In genomic region chr16:10693424-10693823, GRCm38 (mm10) we compare ENCODE assay signal across 18 mouse cellular contexts.
A peak's percentile ranks its signal among the peaks of the same experiment; 100 is the strongest.
DNase-seq lines count a peak whose midpoint lies in the region; ATAC-seq and TF ChIP-seq lines count a peak whose summit lies in the region.
"Had no signal": no experiment of that assay in that cellular context is flagged by ENCODE, and none has a peak within 500 bp of the region (broad histone marks: within the 10 kb centered on the region; RNA-seq: fewer than 3 reads in every experiment).

No protein-coding gene starts in this region.

- H3K9ac ChIP-seq in limb, embryonic 14.5 days (ENCODE audit: low read depth, low read length, severe bottlenecking) = no peak overlapping the region
- H3K9ac ChIP-seq: embryonic facial prominence, embryonic 13.5 days; forebrain, embryonic 12.5 days had no signal

- H3K27ac ChIP-seq in limb, embryonic 14.5 days (replicated peaks; ENCODE audit: low read depth, low read length) = no peak overlapping the region
- H3K27ac ChIP-seq in limb, embryonic 10.5 days = no peak overlapping the region
- H3K27ac ChIP-seq: embryonic facial prominence, embryonic 13.5 days; forebrain, embryonic 10.5 days; forebrain, embryonic 12.5 days had no signal

- H3K27me3 ChIP-seq in limb, embryonic 14.5 days (ENCODE audit: control insufficient read depth, insufficient read depth, low read length) = no peaks in the 10 kb centered on the region
- no peaks in the 10 kb centered on the region for H3K27me3 ChIP-seq in limb, embryonic 10.5 days (ENCODE audit: low read depth, poor library complexity, severe bottlenecking)
- H3K27me3 ChIP-seq: embryonic facial prominence, embryonic 13.5 days; forebrain, embryonic 12.5 days had no signal

- H3K4me3 ChIP-seq in limb, embryonic 14.5 days (replicated peaks; ENCODE audit: low read length) = no peak overlapping the region
- H3K4me3 ChIP-seq in limb, embryonic 10.5 days = no peak overlapping the region
- H3K4me3 ChIP-seq: embryonic facial prominence, embryonic 13.5 days; forebrain, embryonic 10.5 days; forebrain, embryonic 12.5 days had no signal

- DNase-seq in limb, embryonic 14.5 days (ENCODE audit: low spot score) = peak; percentile 25
- no peak for DNase-seq in limb, embryonic 10.5 days (ENCODE audit: low spot score)
- peak; percentile 79 for DNase-seq in gonadal fat pad, adult 2 months (ENCODE audit: low read depth)
- no peak for DNase-seq in right cerebral cortex, postnatal 14 days
- no peak for DNase-seq in cerebellum, adult 11-12 months
- DNase-seq: adrenal gland, adult 2 months; adrenal gland, postnatal 10 days; adrenal gland, postnatal 25 days; cerebellum, adult 11 months; cerebellum, adult 2 months; cerebellum, adult 9-10 months; cerebellum, postnatal 10 days; cerebellum, postnatal 25 days had no signal

- 71% methylated on average over 1 of the region's 1 CpGs for WGBS in limb, embryonic 14.5 days
- WGBS in limb, embryonic 10.5 days = 83% methylated on average over 1 of the region's 1 CpGs

- peaks cover 11% of the 10 kb centered on the region; the same call in 1 of the 2 replicates for H3K4me1 ChIP-seq in limb, embryonic 14.5 days (ENCODE audit: control insufficient read depth, insufficient read depth, low read length)
- H3K4me1 ChIP-seq in limb, embryonic 10.5 days = peaks cover 29% of the 10 kb centered on the region
- H3K4me1 ChIP-seq: forebrain, embryonic 12.5 days had no signal

- no peaks in the 10 kb centered on the region for H3K36me3 ChIP-seq in limb, embryonic 14.5 days (ENCODE audit: control insufficient read depth, insufficient read depth, low read length)
- H3K36me3 ChIP-seq in limb, embryonic 10.5 days = no peaks in the 10 kb centered on the region
- H3K36me3 ChIP-seq: embryonic facial prominence, embryonic 13.5 days; forebrain, embryonic 10.5 days had no signal

- no peak overlapping the region for H3K4me2 ChIP-seq in limb, embryonic 14.5 days (replicated peaks; ENCODE audit: low read depth, low read length, severe bottlenecking)
- H3K4me2 ChIP-seq: embryonic facial prominence, embryonic 13.5 days; forebrain, embryonic 12.5 days had no signal

- no peaks in the 10 kb centered on the region for H3K9me3 ChIP-seq in limb, embryonic 14.5 days (ENCODE audit: control insufficient read depth, low read length)
- H3K9me3 ChIP-seq in limb, embryonic 10.5 days (replicated peaks) = no peaks in the 10 kb centered on the region
- H3K9me3 ChIP-seq: embryonic facial prominence, embryonic 13.5 days; forebrain, embryonic 10.5 days; forebrain, embryonic 12.5 days had no signal

- no peak for ATAC-seq in limb, embryonic 14.5 days (ENCODE audit: low FRiP score, low read depth)
- ATAC-seq: forebrain, embryonic 14.5 days; forebrain, embryonic 16.5 days had no signal

- no peak for TF ChIP-seq POLR2A in limb, embryonic 14.5 days (IDR thresholded peaks at IDR 0.05; ENCODE audit: borderline replicate concordance, extremely low read depth, insufficient read depth, insufficient read length)

Comparison
In these comparisons a context has a peak if more than half of its experiments do, and no peak if none do; other contexts are left out.
1. DNase-seq: peak in limb, embryonic 14.5 days (single experiment) and gonadal fat pad, adult 2 months (single experiment); none in limb, embryonic 10.5 days (single experiment), right cerebral cortex, postnatal 14 days (single experiment) and cerebellum, adult 11-12 months (single experiment).